Comparison of ENCODE assay signal across 31 mouse cellular contexts in genomic region chr11:33955982-33956381, GRCm38 (mm10). TPM values are rescaled to one million over a fixed set of nuclear protein-coding genes. Genes with fewer than 3 reads are reported as not detected.
"Had no signal": no experiment of that assay in that cellular context is flagged by ENCODE, and none has a peak within 500 bp of the region (broad histone marks: within the 10 kb centered on the region; RNA-seq: fewer than 3 reads in every experiment).

No protein-coding gene starts in this region.

- H3K9me3 ChIP-seq: embryonic facial prominence, embryonic 10.5 days; embryonic facial prominence, embryonic 12.5 days; embryonic facial prominence, embryonic 13.5 days; embryonic facial prominence, embryonic 15.5 days; forebrain, embryonic 10.5 days; forebrain, embryonic 12.5 days; forebrain, embryonic 13.5 days; forebrain, embryonic 15.5 days had no signal

- ATAC-seq: forebrain, embryonic 13.5 days; forebrain, embryonic 14.5 days; forebrain, embryonic 15.5 days; forebrain, embryonic 16.5 days; forebrain, postnatal 0 days had no signal

- H3K9ac ChIP-seq: embryonic facial prominence, embryonic 12.5 days; embryonic facial prominence, embryonic 13.5 days; embryonic facial prominence, embryonic 15.5 days; forebrain, embryonic 12.5 days; forebrain, embryonic 13.5 days; forebrain, embryonic 15.5 days; forebrain, postnatal 0 days had no signal

- H3K4me1 ChIP-seq: embryonic facial prominence, embryonic 12.5 days; embryonic facial prominence, embryonic 13.5 days; embryonic facial prominence, embryonic 15.5 days; forebrain, embryonic 15.5 days had no signal

- DNase-seq: cerebellum, adult 18-20 months; cerebellum, adult 2 months; cerebellum, adult 8-10 months; cerebellum, adult 9-10 months; cerebellum, adult 9-11 months; cerebellum, postnatal 10 days; cerebellum, postnatal 14 days; cerebellum, postnatal 25 days; cerebellum, postnatal 36 days; embryo, embryonic 11 days; forebrain, postnatal 0 days; gastrocnemius, adult 2 months; gastrocnemius, postnatal 10 days; gastrocnemius, postnatal 14 days; gastrocnemius, postnatal 25 days; gastrocnemius, postnatal 36 days; heart, adult 11 months; heart, adult 18-20 months had no signal

- H3K36me3 ChIP-seq: embryonic facial prominence, embryonic 10.5 days; embryonic facial prominence, embryonic 12.5 days; embryonic facial prominence, embryonic 13.5 days; embryonic facial prominence, embryonic 15.5 days; forebrain, embryonic 10.5 days; forebrain, embryonic 12.5 days; forebrain, embryonic 15.5 days had no signal

- H3K27ac ChIP-seq: embryonic facial prominence, embryonic 10.5 days; embryonic facial prominence, embryonic 12.5 days; embryonic facial prominence, embryonic 13.5 days; embryonic facial prominence, embryonic 15.5 days; forebrain, embryonic 10.5 days; forebrain, embryonic 12.5 days; forebrain, embryonic 13.5 days; forebrain, embryonic 15.5 days; gastrocnemius, adult 2 months had no signal

- H3K4me3 ChIP-seq: embryonic facial prominence, embryonic 10.5 days; embryonic facial prominence, embryonic 12.5 days; embryonic facial prominence, embryonic 13.5 days; embryonic facial prominence, embryonic 15.5 days; erythroblast, embryonic 14.5 days; forebrain, embryonic 10.5 days; forebrain, embryonic 12.5 days; forebrain, embryonic 13.5 days; forebrain, embryonic 15.5 days; gastrocnemius, adult 2 months had no signal

- H3K27me3 ChIP-seq: embryonic facial prominence, embryonic 12.5 days; embryonic facial prominence, embryonic 13.5 days; embryonic facial prominence, embryonic 15.5 days; forebrain, embryonic 12.5 days; forebrain, embryonic 13.5 days; forebrain, embryonic 15.5 days had no signal

- H3K4me2 ChIP-seq: embryonic facial prominence, embryonic 12.5 days; embryonic facial prominence, embryonic 13.5 days; embryonic facial prominence, embryonic 15.5 days; forebrain, embryonic 12.5 days; forebrain, embryonic 13.5 days; forebrain, embryonic 15.5 days had no signal

RNA-seq across cellular contexts. Expression of gene Kcnmb1, which starts 6.8 kb away (rescaled TPM):
- total RNA-seq: common myeloid progenitor, adult 5-6 weeks had no signal
- polyA plus RNA-seq: erythroblast, embryonic 14.5 days; forebrain, embryonic 12.5 days had no signal

RNA-seq across cellular contexts. Expression of gene Kcnip1, which starts 37.0 kb away (rescaled TPM):
- total RNA-seq: common myeloid progenitor, adult 5-6 weeks; gastrocnemius, adult 2 months; gastrocnemius, adult 8-10 months; gastrocnemius, postnatal 25 days; gastrocnemius, postnatal 36 days had no signal
- polyA plus RNA-seq: erythroblast, embryonic 14.5 days had no signal
